Mouse (Mus musculus): Measurements from ENCODE around the gene Mybphl.

GRCm38 (mm10) chr3:108360894-108361293 is 3.8 kb upstream of the Mybphl start:
- TF ChIP-seq CTCF (IDR thresholded peaks at IDR 0.05; ENCODE audit: low read depth): no peak
- no peak for TF ChIP-seq EP300 (IDR thresholded peaks at IDR 0.05; ENCODE audit: low read depth)
